Mouse (Mus musculus) testis, adult 2 months (tissue): ENCODE data around the gene Reep1.

Experiments
- CTCF ChIP-seq: fragments of 200-500 bp; IDR thresholded peaks from 2 replicates; pipeline ENCODE4 v1.5.1; 2012; ENCODE audit warnings: low read depth, mild to moderate bottlenecking, inconsistent platforms, low read length, moderate library complexity; ENCODE audit not compliant: control insufficient read depth, insufficient read depth, insufficient replicate concordance
- POLR2A ChIP-seq: fragments of 200-500 bp; IDR thresholded peaks from 2 replicates; pipeline ENCODE4 v1.6.1; 2012; ENCODE audit warnings: low read depth, mild to moderate bottlenecking, inconsistent platforms, low read length, moderate library complexity; ENCODE audit not compliant: control insufficient read depth

- no peak for TF ChIP-seq POLR2A
- no peak for TF ChIP-seq CTCF
Observed at GRCm38 (mm10) chr6:71718322-71718721, 11.0 kb downstream of the Reep1 start.
